Mouse (Mus musculus) heart, postnatal 36 days (tissue): ENCODE data around the gene Lyrm1. TPM values are rescaled to one million over a fixed set of nuclear protein-coding genes. Genes with fewer than 3 reads are reported as not detected.
A peak's percentile ranks its signal among the peaks of the same experiment; 100 is the strongest.

Source experiments
- DNase-seq, 2 experiments: peaks; one replicate each; pipeline ENCODE4 v3.0.0; 2021 to 2022
- intact Hi-C: fragments of 180-260 bp; cut with DNase I; formaldehyde crosslinking; loops from one replicate; pipeline ENCODE4 v1.15.1; 2025
- total RNA-seq, 2 experiments: library from RNA; stranded (reverse); gene quantifications; 2 replicates each; pipeline ENCODE4 v1.2.3; 2021

The Lyrm1 gene
- 1 to 10 TPM; 7.9 to 9.0 TPM for total RNA-seq

- DNase-seq: peak; percentile 95 to 96
- intact Hi-C loops: loop anchor here (5.0 kb wide), 1 partner anchor 104 kb away; the partner anchor contains the start of genes Eri2 and Rexo5
These were observed at the start of gene Lyrm1, which contains the start of gene Dcun1d3 for GRCm38 (mm10) chr7:119895639-119896512. TSS of gene Lyrm1 (plus strand) at chr7:119895861. TSS of gene Dcun1d3 (minus strand) at chr7:119896298.

DNA sequence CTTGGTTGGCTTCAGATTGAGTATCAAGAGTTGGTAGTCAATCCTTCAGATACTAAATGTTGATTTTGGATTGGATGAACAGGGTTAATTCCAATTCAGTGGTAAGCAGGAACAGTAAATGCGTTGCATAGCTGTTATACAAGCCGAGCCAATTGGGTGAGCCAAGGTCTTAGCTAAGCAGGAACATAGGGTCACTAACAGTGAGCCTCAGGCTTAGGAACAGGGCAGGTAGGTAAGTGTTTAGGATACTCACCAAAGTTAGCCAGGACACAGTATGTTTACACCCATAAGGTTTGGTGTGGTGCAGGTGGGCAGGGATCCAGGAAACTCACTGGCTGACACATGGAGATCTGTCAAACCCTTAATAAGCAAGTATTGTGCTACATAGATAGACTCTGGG lies 48.3 kb upstream of the Lyrm1 start:
- no peak for DNase-seq
- intact Hi-C loops: no loop called here

GRCm38 (mm10) chr7:119849096-119849495 lies 46.6 kb upstream of the Lyrm1 start:
- DNase-seq: peak; percentile 78 to 84
- intact Hi-C loops: loop anchor here (2.0 kb wide), 4 partner anchors 44 to 480 kb away; partner anchors contain the start of gene Abca15

GRCm38 (mm10) chr7:119850737-119851136 lies 44.9 kb upstream of the Lyrm1 start:
- intact Hi-C loops: loop anchor here (2.0 to 5.0 kb wide), 2 partner anchors 117 to 352 kb away; partner anchors contain the start of genes Abca14 and Crym
- peak; percentile 50 for DNase-seq

- intact Hi-C loops: loop anchor here (5.0 kb wide), 1 partner anchor 115 kb away; no protein-coding TSS in a partner anchor
- DNase-seq: no peak
These were observed 43.2 kb upstream of the Lyrm1 start for GRCm38 (mm10) chr7:119852494-119852893.

DNA sequence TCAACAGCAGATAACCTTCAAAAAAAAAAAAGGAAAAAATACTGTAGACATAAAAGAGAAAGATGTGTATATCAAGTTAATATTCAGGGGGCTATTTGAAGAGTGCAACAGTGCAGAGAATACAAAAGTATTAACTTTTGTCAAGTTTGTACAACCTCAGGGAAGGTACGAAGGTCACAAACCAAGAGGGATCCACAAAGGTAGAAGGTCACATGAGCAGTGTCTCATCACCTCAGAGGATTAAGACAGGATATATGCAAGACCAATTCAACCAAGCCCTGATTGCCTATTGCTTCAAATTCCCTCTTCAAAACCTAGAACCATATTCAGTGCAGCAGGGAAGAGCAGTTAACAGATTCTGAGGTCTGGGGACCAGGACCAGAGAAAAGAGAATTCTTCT lies 42.5 kb upstream of the Lyrm1 start:
- intact Hi-C loops: loop anchor here (5.0 kb wide), 1 partner anchor 114 kb away; no protein-coding TSS in a partner anchor
- no peak for DNase-seq

DNA sequence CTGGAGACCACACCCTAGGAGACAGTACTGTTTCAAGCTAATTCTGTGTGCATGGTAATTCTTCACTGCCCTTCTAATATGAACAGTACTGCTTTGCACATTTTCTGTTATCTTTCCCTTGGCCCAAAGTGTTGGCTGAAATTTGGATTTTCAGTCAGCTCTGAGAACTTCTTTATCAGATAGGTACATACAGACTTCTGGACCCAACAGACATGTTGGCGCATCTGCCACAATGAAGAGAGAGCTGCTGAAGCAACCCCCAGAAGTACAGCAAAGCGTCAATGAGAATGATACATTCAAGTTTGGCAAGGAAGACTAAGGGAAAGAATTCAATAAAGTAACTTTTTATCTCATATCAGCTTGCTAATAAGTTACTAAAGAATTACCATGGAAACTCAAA lies 41.3 kb upstream of the Lyrm1 start:
- intact Hi-C loops: loop anchor here (5.0 kb wide), 1 partner anchor 113 kb away; no protein-coding TSS in a partner anchor
- no peak for DNase-seq

DNA sequence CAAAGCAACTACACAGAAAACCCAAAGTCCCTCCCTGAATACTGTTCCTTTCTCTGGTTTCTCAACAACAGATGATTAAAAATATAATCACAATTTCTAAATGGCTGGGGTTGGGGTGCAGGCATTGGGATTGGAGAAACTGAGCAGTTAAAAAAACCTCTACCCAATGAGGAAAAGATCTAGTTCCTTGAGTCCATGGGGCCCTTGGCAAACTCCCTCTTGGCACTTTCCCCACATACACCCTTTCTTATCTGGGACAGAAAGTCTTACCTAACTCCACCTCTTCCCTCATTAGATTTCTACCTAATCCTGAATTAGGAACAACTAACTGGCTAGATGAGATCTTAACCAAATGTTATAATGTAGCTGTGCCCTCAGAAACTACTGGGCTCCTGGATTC lies 40.6 kb upstream of the Lyrm1 start:
- intact Hi-C loops: no loop called here
- no peak for DNase-seq

GRCm38 (mm10) chr7:119859476-119859875 lies 36.2 kb upstream of the Lyrm1 start:
- intact Hi-C loops: no loop called here
- no peak for DNase-seq

DNA sequence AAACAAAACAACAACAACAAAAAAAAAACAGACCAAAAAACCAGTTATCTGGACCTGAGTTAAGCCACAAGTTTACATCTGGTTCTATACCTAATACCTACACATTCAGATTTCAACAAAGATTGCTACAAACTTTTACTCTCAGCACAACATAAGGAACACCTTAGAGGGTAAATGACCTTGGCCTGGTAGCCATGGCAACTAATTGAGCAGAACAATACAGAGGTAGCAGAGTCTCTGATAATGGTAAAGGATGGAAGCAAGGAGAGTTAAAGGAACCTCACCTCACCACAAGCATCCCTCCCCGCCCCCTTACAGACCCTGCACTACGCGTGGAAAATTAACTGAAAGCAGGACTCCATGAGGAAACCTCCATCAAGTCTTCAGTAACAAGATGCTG lies 35.5 kb upstream of the Lyrm1 start:
- intact Hi-C loops: loop anchor here (2.0 kb wide), 1 partner anchor 33 kb away; no protein-coding TSS in a partner anchor
- no peak for DNase-seq

GRCm38 (mm10) chr7:119860554-119860953 lies 35.1 kb upstream of the Lyrm1 start:
- intact Hi-C loops: loop anchor here (2.0 kb wide), 1 partner anchor 32 kb away; no protein-coding TSS in a partner anchor
- no peak for DNase-seq

DNA sequence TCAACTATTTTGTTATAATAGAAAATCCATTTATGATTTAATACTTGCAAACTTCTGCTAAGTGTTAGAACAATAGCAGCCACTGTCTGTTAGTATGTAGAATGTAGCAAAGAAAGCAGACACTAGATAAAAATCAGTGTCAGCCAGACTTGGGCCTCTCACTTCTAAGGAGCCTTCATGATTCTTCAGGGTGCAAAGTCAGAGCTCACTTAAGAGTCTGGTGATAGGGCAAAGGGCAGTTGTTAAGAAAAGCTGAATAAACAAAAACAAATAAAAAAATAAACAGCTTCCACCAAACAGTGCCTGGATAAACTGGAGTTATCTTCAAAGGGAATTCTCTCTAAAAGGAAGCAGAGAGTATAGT lies 34.7 kb upstream of the Lyrm1 start:
- DNase-seq: no peak
- intact Hi-C loops: loop anchor here (2.0 kb wide), 1 partner anchor 32 kb away; no protein-coding TSS in a partner anchor

DNA sequence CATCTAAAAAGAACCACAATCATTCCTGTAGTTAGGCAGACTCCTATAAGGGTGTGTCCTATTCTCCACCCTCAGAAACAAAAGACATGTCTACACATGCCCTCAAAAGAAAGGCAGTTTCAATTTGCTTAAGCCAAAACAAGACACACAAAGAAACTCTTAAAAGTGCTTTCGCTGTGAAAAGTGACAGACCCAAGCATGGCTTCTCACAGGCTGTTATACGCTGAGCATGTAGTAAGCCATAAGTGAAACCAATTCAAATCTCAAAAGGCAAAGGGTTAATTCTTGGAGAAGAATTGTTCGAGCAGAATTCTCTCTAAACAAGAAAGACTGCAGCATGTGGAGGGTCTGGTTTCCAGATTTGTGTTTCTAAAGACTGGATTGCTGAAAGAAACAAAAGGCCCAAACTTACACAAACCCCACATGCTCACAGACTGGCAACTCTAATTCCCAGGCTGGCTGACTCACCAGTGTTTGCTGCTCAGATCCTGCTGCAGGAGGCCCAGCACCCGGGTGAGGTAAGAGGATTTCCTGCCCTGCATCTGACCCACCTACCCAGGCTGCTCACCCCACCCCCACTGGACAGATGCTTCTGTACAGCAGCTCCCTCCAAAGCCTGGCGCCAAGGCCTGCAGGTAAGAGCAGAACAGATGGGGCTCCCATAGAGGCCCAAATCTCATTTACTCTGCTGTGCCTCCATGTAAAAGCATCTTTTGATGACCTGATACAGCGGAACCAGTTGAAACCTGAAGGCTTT lies 34.1 kb upstream of the Lyrm1 start:
- intact Hi-C loops: loop anchor here (2.0 kb wide), 1 partner anchor 31 kb away; no protein-coding TSS in a partner anchor
- DNase-seq: peak in 1 of 2 experiments; percentile 43

DNA sequence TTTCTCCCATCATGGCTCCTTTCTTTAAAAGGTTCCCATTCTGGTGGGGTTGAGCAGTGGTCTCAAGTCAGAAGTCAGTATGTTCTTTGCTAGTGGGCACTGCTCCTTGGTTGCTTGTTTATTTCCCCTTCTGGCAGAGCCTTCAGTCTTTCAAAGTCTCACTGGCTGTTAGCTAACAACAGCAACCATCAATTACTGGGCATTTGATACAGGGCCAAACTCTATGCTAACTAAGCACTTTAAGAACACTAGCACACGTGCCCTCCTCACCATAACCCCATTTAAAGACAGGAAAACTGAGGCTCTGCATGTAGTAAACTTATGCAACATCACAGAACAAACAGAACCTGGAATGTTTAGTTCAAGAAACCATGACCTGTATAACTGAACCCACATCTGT lies 33.5 kb upstream of the Lyrm1 start:
- no peak for DNase-seq
- intact Hi-C loops: no loop called here

GRCm38 (mm10) chr7:119864500-119864899 lies 31.2 kb upstream of the Lyrm1 start:
- intact Hi-C loops: no loop called here
- no peak for DNase-seq

DNA sequence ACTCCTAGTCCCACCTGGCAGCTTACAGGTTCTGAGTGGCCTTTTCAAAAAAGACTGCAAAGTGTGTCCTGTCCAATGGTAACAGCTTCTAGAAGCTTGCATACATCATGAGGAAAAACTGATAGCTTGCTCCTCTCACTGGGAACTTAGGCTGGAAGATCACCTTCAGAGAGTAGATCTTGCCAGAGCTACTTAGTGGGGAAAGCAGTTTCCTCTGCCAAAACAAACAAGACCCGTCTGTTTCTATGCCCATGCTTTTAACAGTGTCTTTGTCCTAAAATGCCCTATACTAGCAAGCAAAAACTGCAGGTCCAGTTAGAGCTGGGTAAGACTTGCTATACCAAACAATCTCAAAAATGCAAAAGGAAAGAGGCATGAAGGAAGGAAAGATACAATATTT lies 29.5 kb upstream of the Lyrm1 start:
- intact Hi-C loops: no loop called here
- DNase-seq: no peak

- DNase-seq: no peak
- intact Hi-C loops: no loop called here
These were observed 23.5 kb upstream of the Lyrm1 start for GRCm38 (mm10) chr7:119872204-119872603.

- intact Hi-C loops: no loop called here
- no peak for DNase-seq
These were observed 22.6 kb upstream of the Lyrm1 start for GRCm38 (mm10) chr7:119873050-119873449.

- no peak for DNase-seq
- intact Hi-C loops: no loop called here
These were observed 19.8 kb upstream of the Lyrm1 start for GRCm38 (mm10) chr7:119875776-119876440.

DNA sequence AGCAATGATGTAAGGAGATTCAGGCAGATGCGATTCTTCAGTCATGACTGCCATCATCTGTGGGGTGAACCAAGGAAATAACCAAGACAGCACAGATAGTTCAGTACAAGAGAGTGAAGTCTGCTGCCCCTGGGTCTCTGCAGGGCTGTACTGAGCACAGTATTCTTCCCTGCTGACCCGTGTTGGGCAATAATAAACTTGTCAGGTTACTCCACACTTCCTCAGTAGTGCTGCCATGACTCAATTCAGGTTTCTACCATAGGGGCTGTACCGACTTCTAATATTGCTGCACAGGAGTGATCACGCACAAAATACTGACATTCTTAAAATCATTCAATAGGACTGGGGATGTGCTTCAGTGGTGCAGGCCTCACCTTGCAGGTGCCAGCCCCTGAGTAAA lies 16.5 kb upstream of the Lyrm1 start:
- intact Hi-C loops: no loop called here
- DNase-seq: no peak
